Mouse (Mus musculus) left cerebral cortex, adult 8-10 months (tissue): ENCODE data around the gene Fyb. TPM values are rescaled to one million over a fixed set of nuclear protein-coding genes. Genes with fewer than 3 reads are reported as not detected.

ENCODE experiments used
- DNase-seq, 2 experiments: peaks; one replicate each; pipeline ENCODE4 v3.0.0; 2022; ENCODE audit warnings: low spot score in 2 of 2
- total RNA-seq, 4 experiments: library from RNA; stranded (reverse); gene quantifications; 2 replicates each; pipeline ENCODE4 v1.2.4; 2022

Fyb gene
- 10 to 100 TPM in 3 of 4 experiments, 1 to 10 TPM in 1; 6.3 to 17.3 (median 13.4) TPM for total RNA-seq

- no peak for DNase-seq
These were observed at the start of gene Fyb for GRCm38 (mm10) chr15:6522653-6523167. Gene Fyb, plus strand, starts transcription at chr15:6522853.

DNA sequence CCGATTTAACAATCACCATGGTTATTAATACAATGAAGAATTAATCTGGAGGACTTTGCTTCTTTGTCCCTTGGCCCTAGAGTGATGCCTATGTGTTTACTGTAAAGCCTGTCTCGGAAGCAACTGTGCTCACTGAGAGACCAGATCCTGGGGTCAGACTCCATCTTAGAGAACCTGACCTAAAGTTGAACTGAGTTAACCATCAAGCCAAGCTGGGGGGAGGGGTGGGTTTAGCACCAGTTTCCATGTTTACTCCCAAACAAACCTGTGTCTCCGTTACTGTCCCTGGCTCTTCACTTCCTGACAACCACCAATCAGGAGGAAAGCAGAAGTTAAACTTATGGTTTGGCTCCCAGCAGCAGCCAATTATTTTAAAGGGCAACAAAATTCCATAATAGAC, 39.1 kb upstream of the Fyb start:
- DNase-seq: no peak

DNA sequence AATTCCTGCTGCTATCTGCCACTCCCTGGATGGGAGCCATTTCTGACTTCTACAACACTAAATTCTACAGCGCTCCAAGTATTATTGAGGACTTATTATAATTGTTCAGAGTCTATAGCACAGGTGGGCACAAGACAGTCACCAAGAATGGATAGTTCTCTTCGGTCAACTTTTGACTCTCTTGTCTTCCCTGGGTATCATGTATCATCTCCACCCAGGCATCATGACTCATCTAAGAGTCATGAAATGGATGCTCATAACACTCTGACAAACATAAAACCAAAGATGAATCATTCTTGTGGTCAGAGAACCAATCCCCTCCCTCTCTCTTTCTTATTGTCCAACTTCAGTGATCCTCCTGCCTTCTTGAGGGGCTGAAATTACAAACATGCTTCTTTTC, 30.3 kb upstream of the Fyb start:
- no peak for DNase-seq

DNA sequence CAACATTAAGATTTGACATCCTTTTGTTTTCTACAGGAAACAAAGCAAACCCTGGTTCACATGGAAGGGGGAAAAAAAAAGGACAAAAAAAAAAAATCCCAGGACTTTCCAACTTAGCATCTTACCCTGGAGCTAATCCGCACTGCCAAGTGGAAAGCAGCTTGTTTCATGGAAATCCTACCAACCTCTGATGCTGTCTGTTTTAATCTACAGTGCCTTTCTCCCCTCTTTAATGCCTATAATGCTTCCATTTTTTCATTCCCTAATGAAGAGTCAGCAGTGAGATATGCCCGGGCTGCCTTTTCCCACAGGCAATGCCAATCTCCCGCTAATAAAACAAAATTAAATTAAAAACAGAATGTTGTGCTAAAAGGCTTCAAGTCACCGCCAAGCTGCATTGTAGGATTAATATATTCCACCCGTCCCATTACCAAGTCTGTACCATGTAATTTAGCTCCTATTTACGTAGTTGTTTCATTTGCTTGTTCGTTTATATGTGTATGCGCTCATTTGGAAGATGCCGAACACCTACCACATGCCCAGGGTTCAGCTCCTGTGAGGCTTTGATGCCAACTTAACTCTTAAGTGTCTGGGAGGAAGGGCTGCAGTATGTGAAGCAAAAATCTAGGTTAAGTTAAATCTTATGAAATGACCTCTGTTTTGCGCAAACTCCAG, 24.1 kb upstream of the Fyb start:
- DNase-seq: no peak

- DNase-seq: no peak
These were observed 21.9 kb upstream of the Fyb start for GRCm38 (mm10) chr15:6500787-6501186.

DNA sequence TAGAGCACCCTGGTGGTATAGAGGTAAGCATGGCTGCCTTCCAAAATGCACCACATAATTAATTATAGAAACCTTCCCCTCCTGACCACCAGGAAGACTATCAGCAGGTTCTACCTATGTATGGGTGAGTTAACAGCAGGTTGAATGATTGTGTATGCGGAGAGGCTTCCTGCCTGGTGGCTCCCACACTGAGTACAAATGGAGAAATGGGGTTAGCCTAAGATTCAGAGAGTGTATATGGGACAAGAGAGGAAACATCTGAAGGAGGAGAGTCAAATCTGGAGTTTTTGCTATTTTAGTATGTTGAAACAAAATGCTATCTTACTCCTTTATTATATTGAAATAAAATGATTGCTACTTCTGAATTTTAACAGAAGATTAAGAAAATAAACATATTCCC, 5.1 kb upstream of the Fyb start:
- DNase-seq: no peak

- no peak for DNase-seq
These were observed 3.0 kb upstream of the Fyb start for GRCm38 (mm10) chr15:6519417-6520255.

GRCm38 (mm10) chr15:6520505-6521155, 2.0 kb upstream of the Fyb start:
- DNase-seq: no peak

GRCm38 (mm10) chr15:6524801-6525200, 2.1 kb downstream of the Fyb start:
- DNase-seq: no peak

DNA sequence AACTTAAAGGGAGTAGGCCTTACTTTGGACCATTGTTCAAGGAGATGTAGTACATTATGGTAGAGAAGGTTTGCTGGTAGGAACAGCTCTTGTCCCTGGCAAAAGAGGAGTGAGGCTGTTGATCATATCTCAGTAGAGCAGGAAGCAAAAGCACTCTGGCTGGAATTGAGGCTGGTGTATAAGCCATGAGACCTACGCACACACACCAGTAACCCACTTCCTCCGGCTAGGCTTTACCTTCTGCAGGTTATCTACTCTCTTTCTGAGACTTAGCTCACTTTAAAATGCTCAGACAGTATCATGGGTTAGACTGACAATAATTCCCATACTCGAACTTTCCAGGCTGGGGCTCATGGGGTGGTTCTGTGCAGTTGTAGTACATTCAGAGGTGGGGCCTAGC, 2.7 kb downstream of the Fyb start:
- no peak for DNase-seq

- DNase-seq: no peak
These were observed 11.2 kb downstream of the Fyb start for GRCm38 (mm10) chr15:6533858-6534343.

- DNase-seq: no peak
These were observed 11.9 kb downstream of the Fyb start for GRCm38 (mm10) chr15:6534592-6534991.

- no peak for DNase-seq
These were observed 17.1 kb downstream of the Fyb start for GRCm38 (mm10) chr15:6539639-6540338.

DNA sequence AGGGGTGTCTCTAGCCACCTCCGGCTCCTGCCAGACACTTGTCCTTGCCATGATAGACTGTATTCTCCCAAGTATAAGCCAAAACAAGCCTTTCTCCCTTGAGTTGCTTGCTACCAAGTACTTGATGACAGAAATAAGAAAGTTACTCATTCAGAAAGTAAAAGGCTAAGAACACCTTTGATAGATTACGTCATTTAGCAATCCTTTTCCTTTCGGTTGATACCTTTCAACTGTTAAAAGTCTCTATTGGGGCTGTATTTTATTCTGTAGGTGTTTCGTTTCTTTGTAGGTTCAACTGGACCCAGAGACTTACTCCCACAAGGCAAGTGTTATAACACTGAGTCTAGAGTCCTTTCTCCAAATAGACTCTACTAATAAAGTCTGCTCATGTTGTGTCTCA, 26.3 kb downstream of the Fyb start:
- no peak for DNase-seq

DNA sequence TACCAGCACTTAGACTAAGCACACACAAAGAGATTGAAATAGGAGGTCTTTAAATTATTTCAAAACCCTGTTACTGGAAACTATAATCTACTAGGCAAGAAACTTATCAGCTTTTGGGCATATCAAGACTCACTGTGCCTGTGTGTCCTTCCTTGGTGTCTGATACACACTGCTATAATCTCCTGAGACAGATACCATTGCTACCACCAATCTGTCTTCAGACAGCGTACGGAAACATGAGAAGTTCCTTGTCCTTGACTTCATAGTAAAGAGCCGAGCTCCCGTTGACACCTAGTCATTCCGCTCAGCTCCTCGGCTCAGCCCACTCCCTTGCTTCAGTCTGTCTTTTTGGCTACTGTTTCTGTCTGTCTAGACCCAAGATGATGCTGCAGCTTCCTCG, 29.2 kb downstream of the Fyb start:
- DNase-seq: no peak

- DNase-seq: no peak
These were observed 32.1 kb downstream of the Fyb start for GRCm38 (mm10) chr15:6554742-6555141.

GRCm38 (mm10) chr15:6555536-6555935, 32.9 kb downstream of the Fyb start:
- DNase-seq: no peak

DNA sequence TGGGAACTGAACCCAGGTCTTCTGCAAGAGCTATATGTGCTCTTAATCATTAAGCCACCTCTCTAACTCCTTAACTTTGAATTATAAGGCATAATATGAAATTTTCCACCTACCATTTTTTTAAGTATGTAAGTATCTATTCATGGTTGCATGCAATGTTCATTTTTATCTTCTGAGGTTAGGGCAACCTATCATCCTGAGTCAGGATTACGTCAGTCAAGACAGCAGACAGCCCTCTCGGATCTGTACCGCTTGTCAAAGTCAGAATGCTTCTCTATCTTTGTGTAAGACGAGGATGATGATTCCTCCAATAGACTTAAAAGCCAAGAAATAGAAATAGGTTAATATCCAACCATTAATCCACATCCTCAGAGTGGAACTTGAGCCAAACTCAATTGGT, 33.6 kb downstream of the Fyb start:
- DNase-seq: no peak

DNA sequence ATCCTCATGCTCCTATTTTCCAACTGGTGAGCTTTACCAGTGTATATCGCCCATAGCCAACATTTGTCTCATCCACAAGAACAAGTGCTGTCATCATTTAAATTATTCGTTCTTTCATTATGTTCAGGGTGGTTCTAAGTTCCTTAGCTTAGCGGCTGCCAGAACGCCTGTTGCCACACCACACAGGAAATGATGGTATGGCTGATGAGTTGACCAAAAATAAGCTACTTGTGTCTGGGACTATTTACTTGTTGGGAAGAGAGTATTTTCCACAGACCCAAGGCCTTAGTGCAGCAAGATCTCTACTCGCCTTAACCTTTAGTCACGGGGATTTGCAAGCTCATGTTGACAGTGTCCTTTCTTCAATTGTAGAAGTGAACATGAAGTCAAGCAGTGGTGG, 34.3 kb downstream of the Fyb start:
- DNase-seq: no peak

DNA sequence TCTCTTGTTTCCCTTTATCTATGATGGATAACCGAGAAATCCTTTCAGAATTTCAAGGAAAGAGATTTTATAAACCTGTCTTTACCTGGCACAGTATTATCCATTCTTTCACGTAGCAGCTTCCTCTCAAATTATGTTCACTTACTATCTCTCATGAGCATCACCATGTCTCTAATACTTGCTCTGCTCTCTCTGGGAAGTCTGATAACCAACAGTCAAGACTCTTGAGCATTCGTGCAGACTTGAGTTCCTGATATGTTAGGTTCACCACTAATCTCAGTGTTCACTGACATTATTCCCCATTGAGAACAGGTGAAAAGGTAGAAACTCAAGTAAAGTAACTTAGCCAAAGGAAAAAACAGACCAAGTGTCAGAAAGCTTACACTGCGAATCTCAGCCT, 34.9 kb downstream of the Fyb start:
- no peak for DNase-seq

DNA sequence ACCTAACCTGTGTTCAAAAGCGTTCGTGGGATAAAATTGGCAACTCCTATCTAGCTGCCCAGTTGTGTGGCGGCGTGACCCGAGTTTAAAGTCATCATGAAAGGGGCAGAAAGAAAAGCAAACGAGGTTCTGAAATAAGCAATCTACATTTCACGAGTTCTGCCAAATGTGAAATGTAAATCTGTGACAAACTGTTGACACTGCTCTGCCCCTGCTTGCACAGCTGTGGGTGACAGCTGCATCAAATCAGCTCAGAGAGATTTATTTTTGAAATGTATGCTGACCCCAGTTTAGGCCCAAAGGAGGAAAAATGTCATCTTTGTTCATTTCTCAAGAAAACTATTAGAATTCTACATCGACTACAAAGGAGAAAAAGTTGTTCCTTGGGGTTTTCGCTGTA, 36.5 kb downstream of the Fyb start:
- DNase-seq: no peak
